Mouse (Mus musculus): ENCODE measurements around the gene Nrros.

- no peak for TF ChIP-seq CTCF (IDR thresholded peaks at IDR 0.05; ENCODE audit: borderline replicate concordance, insufficient read depth, low read length)
- TF ChIP-seq POLR2A (IDR thresholded peaks at IDR 0.05; ENCODE audit: low read depth, low read length), result no peak
These were observed 32.2 kb downstream of the Nrros start for GRCm38 (mm10) chr16:32133148-32133547.
